Mouse (Mus musculus): ENCODE results near the gene Gpr162.
"Not testable (repeated sequence)": the region's sequence is repeated elsewhere in the genome, so short reads cannot be mapped to it uniquely, and the experiment has no call there.

Gpr162 gene

DNA sequence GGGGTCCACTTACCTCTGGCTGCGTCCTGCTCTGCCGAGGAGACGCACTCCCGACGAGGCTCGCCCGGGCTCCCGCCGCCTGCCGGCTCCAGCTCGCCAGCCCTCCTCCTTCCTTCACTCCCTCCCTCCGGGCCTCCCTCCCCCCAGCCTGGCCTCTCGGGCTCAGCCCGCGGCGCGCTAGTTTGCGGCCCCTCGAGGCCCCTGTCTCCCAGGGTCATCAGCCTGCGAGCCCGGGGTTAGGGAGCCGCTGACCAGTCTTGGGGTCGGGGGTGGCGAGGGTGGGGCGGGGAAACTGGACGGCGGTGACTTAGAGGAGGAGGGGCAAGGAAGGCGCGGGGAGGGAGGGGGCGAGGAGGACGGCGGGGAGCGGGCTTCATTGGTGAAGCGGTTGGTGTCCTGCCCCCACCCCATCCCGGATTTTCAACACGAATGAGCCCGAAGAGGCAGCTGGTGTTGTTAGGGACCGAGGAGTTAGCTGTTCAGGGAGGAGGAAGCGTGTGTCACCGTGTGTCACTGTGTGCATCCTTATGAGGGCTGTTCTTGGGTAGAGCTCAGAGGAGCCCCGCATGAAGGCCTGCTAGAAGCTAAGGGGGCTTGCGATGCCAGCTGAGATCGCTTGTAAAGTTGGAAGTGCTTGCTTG lies at the start of gene Gpr162:
Gene Gpr162 (minus strand): TSS at position 326 of the 641 bp plus-strand sequence.
- peak; percentile 73 for DNase-seq (ENCODE audit: low spot score)

DNA sequence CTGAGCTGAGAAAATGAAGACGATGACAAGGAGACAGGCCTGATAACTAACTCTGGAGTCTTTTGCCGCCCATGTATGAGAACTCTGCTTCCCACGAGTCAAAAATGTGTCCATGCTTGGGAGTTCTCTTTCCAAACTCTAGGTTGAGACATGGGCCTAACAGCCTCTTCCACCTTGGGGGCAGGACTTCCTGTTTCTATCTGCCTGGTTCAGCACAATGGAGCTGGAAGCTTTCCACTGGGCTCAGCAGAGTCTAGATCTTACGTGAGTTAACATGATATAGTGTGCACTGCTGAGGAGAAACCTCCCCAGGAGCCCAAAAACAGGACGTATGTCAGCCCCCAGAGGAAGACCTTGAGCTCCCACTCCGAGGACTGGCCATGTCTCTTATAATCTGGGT lies 49.4 kb upstream of the Gpr162 start:
- DNase-seq (ENCODE audit: low spot score) = no peak

DNA sequence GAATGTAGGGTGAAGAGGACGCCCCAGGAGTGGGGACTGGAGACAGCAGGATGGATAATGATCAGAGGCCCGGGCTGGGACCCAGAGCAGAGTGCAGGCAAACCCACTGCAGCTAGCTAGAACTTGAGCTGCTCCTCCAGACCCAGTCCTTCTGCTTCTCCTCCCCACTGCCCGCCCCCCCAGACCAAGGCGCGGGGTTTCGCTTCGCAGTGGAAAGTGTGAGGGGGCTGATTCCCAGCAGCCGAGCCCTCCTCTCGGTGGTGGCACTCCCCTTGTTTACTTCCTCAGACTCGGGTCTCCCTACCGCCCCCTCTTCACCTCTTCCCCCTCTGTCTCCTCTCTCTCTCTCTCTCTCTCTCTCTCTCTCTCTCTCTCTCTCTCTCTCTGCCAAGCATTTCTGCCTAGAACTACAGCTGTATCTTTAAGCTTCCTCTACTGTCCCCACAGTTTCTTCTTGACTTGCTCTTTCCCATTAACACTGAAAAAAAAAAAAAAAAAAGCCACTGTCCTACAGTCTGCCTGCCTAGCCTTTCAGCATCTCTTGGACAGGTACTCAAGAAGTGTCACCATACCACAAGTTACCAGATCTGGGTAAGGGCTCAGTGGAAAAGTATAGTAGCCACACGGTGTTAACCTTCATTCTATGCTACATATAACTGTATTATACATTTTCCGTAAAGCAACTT lies 47.9 kb upstream of the Gpr162 start, which contains the start of gene Lag3:
Gene Lag3 (minus strand): TSS at position 173 of the 686 bp plus-strand sequence.
- DNase-seq (ENCODE audit: low spot score) = no peak

DNA sequence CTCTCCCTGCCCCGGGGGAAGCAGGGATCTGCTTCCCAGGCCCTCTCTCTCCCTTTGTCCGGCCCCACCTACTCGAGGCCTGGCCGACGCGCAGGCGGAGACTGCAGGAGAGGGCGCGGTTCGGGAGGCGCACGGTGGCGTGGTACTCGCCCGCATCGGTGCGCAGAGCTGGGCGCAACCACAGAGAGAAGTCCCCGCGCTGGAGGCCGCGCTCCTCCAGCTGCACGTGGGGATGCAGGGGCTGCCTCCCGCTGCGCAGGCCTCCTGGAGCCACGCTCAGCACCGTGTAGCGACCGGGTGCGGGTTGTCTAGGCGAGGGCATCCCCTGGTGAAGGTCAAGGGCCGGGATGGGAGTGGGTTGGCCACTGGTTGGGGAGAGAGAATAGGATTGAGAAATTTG lies 46.2 kb upstream of the Gpr162 start:
- no peak for DNase-seq (ENCODE audit: low spot score)

DNA sequence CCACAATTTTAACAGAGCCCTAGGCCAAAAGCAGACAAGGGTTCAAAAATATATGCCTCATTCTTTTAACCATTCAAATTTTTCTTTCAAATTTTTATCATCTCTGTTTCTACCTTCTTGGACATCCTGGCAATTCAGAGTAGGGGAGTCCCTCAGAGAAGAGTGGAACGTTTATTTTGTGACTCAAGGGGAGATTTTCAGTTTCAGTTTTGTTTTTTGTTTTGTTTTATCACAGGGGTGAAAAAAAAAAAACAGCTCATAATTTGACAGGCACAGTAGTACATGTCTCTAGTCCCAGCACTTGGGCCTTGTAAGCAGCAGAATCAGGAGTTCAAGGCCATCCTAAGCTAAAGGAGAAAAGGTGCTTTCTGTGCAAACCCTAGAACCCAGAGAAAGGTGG lies 44.0 kb upstream of the Gpr162 start:
- no peak for DNase-seq (ENCODE audit: low spot score)

DNA sequence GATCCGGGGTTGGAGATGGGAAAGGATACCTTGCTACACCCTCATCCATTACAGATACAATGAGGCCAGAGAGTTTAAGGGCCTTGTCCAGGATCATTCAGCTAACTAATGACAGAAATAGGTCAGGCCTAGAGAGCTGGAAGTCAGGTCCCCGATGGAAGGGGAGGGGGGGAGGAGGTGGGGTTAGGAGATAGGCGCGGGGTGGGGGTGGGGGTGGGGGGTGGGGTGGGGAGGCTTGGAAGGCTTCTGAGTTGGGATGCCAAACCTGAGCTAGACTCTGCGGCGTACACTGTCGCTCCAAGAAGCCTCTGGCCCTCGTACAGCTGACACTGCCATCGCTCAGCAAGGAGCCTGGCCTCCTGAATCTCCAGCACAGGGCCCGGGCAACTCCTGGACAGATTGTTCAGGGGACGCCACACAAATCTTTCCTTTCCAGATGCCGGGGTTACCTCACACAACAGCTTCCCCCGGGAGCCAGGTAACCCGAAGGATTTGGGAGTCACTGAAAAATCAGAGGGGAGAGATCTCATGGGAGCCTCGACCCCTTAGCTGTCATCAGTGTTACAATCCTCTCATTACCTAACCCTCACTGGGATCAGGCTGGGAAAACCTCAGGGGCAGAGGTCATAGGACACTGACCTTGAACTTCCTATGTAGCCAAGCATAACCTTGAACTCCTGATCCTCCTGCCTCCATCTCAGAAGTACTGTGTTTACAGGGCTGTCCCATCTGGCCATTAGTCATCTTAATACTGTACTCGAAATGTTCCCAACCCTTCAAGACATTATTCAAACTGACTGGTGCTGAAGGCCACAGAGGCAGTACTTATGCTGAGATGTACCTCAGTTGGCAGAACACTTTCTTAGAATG lies 41.4 kb upstream of the Gpr162 start:
- DNase-seq (ENCODE audit: low spot score) = no peak

DNA sequence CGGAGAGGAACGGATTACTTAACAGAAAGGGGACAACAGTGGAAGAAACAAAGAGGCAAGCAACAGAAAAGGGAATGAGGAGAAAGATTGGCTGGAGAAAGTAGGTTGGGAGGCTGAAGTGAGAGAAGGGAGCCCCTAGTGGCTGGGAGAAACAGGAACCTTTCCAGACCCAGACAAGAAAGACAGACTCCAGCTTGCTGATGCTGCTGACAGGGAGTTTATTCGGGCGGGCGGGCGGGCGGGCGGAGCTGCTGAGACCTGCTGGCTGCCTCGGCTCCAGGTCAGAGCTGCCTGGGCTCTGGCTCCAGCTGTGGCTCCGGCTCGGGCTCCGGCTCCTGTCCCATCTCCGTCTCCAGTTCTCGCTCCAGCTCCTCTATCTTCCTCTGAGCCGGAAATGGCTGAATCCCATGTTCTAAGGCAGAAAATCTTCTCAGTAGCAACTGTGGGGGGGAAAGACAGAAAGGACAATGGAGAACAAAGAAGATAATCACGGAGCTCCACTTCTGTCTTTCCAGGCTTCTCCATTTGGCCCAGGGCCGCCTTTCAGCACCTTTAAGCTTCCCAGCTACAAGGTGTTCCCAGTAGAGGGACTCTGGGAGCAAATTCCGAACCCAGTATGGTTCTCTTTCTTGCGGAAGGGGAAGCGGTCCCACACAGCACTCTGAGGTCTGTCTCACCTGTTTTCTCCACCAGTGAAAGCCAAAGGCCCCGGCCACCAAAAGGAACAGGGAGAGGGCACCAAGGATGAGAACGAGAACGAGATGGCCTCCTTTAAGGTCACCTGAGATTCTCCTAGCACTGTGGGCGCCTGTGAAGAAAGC lies 40.6 kb upstream of the Gpr162 start:
- peak; percentile 84 for DNase-seq (ENCODE audit: low spot score)

DNA sequence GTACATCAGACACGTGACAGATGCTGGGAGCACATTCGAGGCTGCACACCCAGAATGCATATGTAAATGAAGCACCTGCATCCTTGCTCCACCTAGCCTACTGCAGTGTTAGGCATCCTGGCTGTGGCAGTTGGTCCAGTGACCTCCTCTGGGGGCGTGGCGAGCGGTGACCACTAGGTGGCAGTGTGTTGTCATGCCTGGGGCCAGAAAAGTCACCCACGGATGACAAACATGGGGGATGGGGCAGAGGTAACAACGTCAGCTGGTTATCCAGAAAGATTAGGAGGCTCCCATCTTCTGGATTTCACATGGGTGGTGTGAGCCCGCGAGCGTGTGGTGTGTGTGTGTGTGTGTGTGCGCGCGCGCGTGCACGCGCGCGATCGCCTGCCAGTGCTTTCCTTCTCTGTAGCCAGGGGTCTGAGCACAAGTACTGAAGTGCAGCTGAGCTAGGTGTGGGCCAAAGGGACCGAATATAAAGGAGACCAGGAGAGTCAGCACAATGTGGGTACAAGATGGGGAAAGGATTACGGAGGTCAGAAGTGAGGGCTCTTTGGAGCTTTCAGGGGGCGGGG lies 39.9 kb upstream of the Gpr162 start:
- peak; percentile 95 for DNase-seq (ENCODE audit: low spot score)

DNA sequence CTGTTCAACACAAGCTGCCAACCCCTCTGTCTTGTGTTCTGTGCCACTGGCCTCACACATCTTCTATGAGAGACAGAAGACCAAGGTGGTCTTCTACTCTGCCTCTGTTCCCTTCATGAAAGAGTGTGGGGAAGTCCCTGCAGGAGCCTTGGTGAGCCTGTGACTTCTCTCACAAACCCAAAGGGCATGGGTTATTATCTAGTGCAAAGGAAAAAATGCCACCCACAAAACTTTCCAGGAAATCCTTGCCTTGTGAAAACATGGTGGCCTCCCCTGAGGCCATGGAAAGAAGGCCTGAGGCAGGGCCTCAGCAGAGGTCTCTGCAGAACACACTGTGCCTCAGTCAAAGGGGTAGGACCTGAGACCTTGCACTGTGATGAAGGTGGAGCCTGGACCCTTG lies 38.1 kb upstream of the Gpr162 start:
- DNase-seq (ENCODE audit: low spot score) = no peak

DNA sequence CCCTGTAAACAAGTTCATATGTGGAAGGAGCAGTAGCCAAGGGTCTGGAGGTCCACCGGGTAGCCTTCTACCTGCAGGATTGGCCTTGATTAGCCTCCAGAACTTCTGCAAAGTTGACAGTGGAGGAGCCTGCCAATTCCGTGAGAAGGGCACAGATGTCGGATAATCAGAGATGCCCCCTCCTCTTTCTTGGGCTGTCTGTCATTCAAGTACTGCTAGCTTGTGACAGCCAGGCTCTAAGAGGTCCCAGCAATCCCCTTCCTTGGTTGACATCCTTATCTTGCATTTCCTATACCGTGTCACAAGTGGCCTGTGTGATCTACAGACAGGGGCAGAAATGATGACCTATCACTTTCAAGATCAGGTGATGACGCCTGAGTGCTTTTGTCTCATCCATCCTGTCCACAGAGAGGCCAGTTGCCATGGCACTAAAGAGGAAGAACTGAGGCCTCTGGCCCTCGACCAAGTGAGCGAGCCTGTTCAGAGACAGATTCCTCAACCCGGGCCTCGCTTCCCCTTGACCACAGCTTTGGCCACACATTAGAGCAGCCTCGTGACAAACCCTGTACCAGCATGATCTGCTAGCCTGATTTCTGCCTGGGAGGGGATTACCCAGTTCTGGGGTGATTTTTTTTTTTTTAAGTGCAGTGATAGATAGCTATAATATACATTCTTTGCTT lies 37.2 kb upstream of the Gpr162 start:
- DNase-seq (ENCODE audit: low spot score) = peak; percentile 73

DNA sequence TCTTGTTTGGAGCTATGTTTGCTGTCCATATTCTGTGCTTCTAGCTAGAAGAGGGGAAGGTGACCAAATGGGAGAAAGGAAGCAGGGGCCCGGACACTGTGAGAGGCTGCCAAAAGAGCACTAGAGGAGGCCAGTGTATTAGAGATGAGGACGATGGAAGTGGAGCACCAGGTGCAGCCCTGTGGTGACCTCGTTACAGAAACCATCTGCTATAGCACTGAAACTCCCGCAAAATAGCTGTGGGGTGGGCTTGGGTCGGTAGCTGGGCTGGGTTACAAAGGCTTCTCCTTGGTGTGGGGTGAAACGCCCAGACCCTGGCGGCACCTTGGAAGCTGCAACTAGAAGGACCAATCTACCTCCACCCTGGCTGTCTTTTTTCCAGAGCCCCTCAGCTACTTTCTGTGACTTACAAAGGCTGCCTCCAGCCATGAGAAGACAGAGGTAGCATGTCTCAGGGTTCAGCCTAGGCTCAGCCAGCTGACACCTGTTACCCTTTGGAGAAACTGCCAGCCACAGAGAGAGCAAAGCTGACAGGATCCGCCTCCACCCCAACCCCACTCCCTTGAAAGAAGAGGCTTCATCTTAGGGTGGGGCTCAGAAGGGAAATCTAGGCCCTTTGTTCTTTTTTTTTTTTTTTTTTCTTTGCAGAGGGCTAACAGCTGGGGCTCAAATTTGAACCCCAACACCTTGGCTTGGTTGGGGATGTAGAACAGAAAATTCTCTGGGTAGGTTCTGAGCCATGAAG lies 36.4 kb upstream of the Gpr162 start:
- no peak for DNase-seq (ENCODE audit: low spot score)

DNA sequence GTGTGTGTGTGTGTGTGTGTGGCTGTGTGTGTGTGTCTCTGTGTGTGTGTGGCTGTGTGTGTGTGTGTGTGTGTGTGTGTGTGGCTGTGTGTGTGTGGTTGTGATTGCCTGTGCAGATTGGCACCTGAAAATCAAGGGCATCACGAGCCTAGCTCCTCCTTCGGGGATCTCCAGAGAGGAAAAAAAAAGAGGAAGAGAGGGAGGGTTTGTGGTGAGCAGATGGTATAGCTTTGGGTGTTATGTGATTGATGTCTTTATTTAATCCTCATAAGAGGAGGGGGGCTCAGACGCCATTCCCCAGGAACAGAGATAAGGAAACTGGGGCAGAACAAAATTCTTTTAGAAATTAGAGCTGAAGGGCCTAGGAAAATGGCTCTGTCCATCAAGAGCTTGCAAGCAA lies 34.6 kb upstream of the Gpr162 start:
- no peak for DNase-seq (ENCODE audit: low spot score)

DNA sequence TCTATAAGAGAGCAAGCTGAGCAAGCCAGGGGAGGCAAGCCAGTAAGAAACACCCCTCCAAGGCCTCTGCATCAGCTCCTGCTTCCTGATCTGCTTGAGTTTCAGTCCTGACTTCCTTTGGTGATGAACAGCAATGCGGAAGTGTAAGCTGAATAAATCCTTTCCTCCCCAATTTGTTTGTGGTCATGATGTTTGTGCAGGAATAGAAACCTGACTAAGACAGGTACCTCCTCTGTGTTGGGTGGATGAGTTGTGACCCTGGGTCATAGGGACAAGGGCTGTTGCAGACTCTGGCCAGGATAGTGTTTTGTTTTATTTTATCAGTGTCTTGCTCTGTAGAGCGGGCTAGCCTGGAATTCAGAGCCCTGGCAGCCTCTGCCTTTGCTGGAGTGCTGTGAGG lies 30.3 kb upstream of the Gpr162 start:
- not testable (repeated sequence) for DNase-seq (ENCODE audit: low spot score)

DNA sequence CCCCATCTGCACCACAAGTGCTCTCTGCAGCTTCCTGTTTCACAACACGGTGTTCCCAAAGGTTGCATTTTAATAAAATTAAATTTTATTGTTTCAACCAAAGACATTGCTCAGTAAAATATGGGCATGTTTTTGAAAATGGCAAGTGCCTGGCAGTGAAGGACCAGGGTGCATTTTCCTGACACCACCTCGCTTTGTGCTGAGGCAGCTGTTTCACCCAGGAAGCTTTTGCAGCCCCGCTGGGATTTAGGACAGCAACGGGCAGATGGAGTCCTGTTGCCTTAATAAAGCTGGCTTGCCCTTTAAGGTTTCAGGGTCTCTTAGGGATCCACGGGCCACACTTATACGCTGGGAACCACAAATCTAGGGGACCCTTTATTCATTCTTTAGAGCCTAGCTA lies 27.2 kb upstream of the Gpr162 start:
- no peak for DNase-seq (ENCODE audit: low spot score)

DNA sequence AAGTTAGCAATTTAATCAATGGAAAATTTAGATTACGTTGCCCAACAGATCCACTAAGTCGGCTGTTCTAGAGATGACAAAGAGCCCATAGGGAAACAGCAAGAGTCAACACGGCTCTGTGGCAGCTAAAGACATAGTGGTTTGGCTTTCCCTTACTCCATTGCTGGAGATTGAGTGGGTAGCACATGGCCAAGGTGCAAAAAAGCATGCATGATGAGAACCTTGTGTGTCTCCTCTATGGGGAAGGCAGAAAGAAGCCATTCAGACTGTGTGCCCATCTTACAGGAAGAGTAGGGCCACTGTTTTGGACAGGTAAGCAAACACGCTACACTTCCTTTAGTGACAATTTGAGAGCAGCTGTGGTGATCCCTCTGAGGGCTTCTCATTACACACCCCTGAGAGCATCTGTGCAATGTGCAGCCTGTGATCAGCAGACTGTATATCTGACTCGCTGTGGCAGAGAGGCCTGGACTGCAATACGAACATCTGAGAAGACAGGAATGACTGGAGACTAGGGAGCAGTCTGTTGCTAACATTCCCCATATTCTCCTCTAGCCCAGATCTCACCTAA lies 24.9 kb upstream of the Gpr162 start:
- no peak for DNase-seq (ENCODE audit: low spot score)

DNA sequence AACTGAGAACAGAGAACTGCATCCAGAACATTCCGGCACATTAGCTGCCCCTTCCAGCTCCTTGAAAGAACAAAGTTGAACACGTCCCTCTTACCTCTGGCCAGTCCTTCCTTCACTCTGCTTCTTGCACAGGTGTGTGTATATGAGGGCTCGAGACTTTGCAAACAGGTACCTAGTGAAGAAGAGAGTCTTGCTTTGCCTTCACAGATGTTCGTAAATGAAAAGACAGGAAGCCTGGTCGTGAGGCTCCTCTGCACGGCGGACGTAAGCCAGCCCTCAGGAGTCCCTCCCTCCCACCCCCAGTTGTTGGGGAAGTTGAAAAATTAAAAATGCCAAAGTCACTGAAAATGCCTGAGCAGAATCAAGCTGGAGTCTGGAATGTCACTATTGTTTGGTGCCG lies 24.2 kb upstream of the Gpr162 start, which contains the start of gene Cd4:
Gene Cd4 (minus strand): TSS at position 236 of the 400 bp plus-strand sequence.
- no peak for DNase-seq (ENCODE audit: low spot score)

DNA sequence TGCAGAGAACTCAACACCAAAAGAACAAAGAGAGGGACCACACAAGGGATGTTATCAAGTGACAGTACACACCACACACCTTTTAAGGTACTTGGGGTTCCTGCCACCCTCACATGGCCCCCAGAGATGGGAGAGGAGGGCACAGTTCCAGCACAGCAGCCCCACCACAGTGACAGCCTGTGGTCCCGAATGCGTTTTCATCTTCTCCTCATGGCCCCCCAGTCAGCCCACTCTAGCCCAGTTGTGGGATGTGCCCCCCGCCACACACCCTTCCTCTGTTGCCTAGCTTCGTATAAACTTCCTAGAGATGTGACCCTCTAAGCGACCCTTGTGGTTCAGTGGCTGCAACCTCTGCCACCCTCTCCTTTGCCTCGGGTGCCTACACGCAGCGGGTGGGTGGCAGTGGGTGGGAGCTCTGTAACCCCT lies 22.2 kb upstream of the Gpr162 start:
- no peak for DNase-seq (ENCODE audit: low spot score)

DNA sequence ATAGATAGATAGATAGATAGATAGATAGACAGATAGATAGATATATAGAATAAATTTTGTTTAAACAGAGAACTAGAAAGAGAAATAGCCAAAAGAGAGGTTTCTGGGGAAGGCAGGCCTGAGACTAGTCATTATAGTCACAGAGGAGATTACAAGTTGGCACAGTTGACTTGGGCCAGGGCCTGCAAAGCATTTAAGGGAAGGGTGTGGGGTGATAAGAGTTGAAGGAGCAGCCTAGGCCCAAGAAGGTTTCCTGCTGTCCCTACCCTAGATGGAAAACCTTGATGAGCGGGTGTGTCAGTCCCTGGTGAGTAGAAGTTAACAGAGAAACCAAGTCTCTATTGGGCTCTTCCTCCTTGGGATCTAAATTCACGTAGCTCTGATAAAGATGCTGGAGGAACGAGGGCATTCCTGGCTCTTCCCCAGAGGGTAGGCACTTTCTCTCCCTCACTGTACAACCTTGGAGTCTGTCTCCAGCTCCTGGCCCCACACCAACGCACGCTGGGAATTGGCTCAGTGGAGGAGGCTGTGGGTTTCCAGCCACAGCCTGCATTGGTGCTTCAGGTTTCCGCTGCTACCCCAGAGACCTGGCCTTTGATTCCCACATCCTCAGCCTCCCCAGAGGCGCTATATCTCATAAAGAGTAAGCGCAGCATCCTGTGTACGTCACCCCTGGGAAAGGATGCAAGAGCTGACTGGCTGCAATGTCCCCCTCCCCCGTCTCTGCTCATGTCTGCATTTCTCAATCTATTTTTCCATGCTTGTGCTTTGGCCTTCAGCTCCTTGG lies 21.1 kb upstream of the Gpr162 start:
- DNase-seq (ENCODE audit: low spot score) = no peak

DNA sequence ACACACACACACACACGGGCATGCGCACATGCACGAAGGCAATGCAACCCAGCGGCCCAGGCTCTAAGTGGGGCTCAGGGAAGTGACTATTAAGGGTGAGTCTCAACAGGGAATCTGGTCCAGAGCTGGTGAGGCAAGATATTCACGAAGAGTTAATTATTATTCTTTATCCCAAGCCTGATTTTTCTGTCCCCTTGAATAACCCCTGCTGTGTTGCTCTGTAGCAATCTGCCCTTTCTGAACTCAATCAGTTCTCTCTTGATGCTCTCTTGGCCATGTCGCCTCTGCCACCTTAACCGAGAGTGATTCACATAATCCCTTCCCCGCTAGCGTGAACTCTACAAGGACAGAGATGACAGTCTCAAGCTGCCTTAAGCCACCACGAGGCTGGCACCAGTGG lies 19.6 kb upstream of the Gpr162 start:
- no peak for DNase-seq (ENCODE audit: low spot score)

Data from layer of hippocampus, adult 11-12 months (tissue).